Mouse (Mus musculus) midbrain, postnatal 0 days (tissue): ENCODE data around the gene 1700013G24Rik. TPM values are rescaled to one million over a fixed set of nuclear protein-coding genes. Genes with fewer than 3 reads are reported as not detected.
A peak's percentile ranks its signal among the peaks of the same experiment; 100 is the strongest.

Experiments used
- ATAC-seq: fragments of 200-750 bp; cut with Nextera tagmentation; 2 replicates; pipeline ENCODE4 v1.8.0; 2017; ENCODE audit warnings: moderate number of reproducible peaks, mild to moderate bottlenecking, moderate TSS enrichment, moderate library complexity; ENCODE audit not compliant: low FRiP score
- DNase-seq: peaks from one replicate; pipeline ENCODE4 v3.0.0-alpha.2; 2015; ENCODE audit warnings: low spot score
- H3K27ac ChIP-seq: fragments of 300-500 bp; sonication (generic); 2 replicates; pipeline ENCODE4 v1.5.1; 2014; ENCODE audit warnings: low read depth, mild to moderate bottlenecking, low read length, mixed read lengths
- H3K27me3 ChIP-seq: fragments of 300-500 bp; sonication (generic); 2 replicates; pipeline ENCODE4 v1.6.1; 2014; ENCODE audit warnings: low read length, control low read depth, mixed read lengths; ENCODE audit not compliant: insufficient read depth
- H3K36me3 ChIP-seq: fragments of 300-500 bp; sonication (generic); 2 replicates; pipeline ENCODE4 v1.6.1; 2014; ENCODE audit warnings: low read length, control low read depth, mixed read lengths; ENCODE audit not compliant: insufficient read depth
- H3K4me1 ChIP-seq: fragments of 300-500 bp; sonication (generic); 2 replicates; pipeline ENCODE4 v1.6.1; 2014; ENCODE audit warnings: mild to moderate bottlenecking, control low read depth, antibody characterized with exemption, low read length, mixed read lengths; ENCODE audit not compliant: insufficient read depth
- H3K4me2 ChIP-seq: fragments of 300-500 bp; sonication (generic); 2 replicates; pipeline ENCODE4 v1.6.1; 2014; ENCODE audit warnings: low read depth, mild to moderate bottlenecking, low read length, mixed read lengths; ENCODE audit not compliant: poor library complexity, severe bottlenecking
- H3K4me3 ChIP-seq: fragments of 300-500 bp; sonication (generic); 2 replicates; pipeline ENCODE4 v1.5.1; 2014; ENCODE audit warnings: low read depth, mild to moderate bottlenecking, low read length, moderate library complexity
- H3K9ac ChIP-seq: fragments of 300-500 bp; sonication (generic); replicated peaks from 2 replicates; pipeline ENCODE4 v1.6.1; 2014; ENCODE audit warnings: mild to moderate bottlenecking, low read length, moderate library complexity, mixed read lengths; ENCODE audit not compliant: poor library complexity, severe bottlenecking
- H3K9me3 ChIP-seq: fragments of 300-500 bp; sonication (generic); 2 replicates; pipeline ENCODE4 v1.6.1; 2016; ENCODE audit warnings: low read length, control low read depth
- CTCF ChIP-seq: IDR thresholded peaks from 2 replicates; pipeline ENCODE4 v1.5.1; 2016; ENCODE audit warnings: antibody characterized with exemption, mild to moderate bottlenecking
- WGBS: fragments of 180-500 bp; shearing (Covaris S2); extraction: QIAGEN DNeasy Blood & Tissue Kit; methylation state at CpG from one replicate; pipeline ENCODE4 v1.1.7; 2014; 5-methylcytosine and 5-hydroxymethylcytosine counted together
- polyA plus RNA-seq: library from polyadenylated mRNA; unstranded; fragments of >200 nt; fragmentation: Nextera tagmentation; extraction: Ambion mirVana; gene quantifications from 2 replicates; pipeline ENCODE4 v1.2.1, GENCODE M21; 2015
- total RNA-seq: library from RNA; depleted of rRNA; stranded (reverse); fragments of >200 nt; gene quantifications from 2 replicates; pipeline ENCODE4 v1.2.3, GENCODE M21; 2014

The 1700013G24Rik gene
- total and polyA plus RNA-seq, 2 experiments from 2014 or later, result not detected

- H3K9me3 ChIP-seq, result no peaks in the 10 kb centered on the region
- 47% methylated on average over 10 of the region's 10 CpGs for WGBS
- H3K4me1 ChIP-seq, result peaks cover 10% of the 10 kb centered on the region; the same call in 1 of the 2 replicates
- ATAC-seq (peak; percentile 15; the same call in 1 of the 2 replicates), DNase-seq (no peak)
- no peaks in the 10 kb centered on the region for H3K36me3 ChIP-seq
- H3K4me3 ChIP-seq, result no peak overlapping the region
- no peak for TF ChIP-seq CTCF
- H3K4me2 ChIP-seq, result no peak overlapping the region
- H3K27me3 ChIP-seq, result no peaks in the 10 kb centered on the region
- H3K9ac ChIP-seq, result no peak overlapping the region
- no peak overlapping the region for H3K27ac ChIP-seq
These were observed 34.4 kb downstream of the 1700013G24Rik start for GRCm38 (mm10) chr4:137487286-137488000.

GRCm38 (mm10) chr4:137488038-137488437 lies 35.0 kb downstream of the 1700013G24Rik start:
- Histone ChIP-seq H3K36me3 (no peaks in the 10 kb centered on the region), H3K27me3 (no peaks in the 10 kb centered on the region), H3K27ac (no peak overlapping the region), H3K4me2 (no peak overlapping the region), H3K9ac (no peak overlapping the region), H3K9me3 (no peaks in the 10 kb centered on the region), H3K4me1 (peaks cover 10% of the 10 kb centered on the region; the same call in 1 of the 2 replicates), H3K4me3 (no peak overlapping the region)
- WGBS, result 40% methylated on average over 11 of the region's 11 CpGs
- no peak for TF ChIP-seq CTCF
- no peak for ATAC-seq
- no peak for DNase-seq

GRCm38 (mm10) chr4:137488571-137489303 lies 35.7 kb downstream of the 1700013G24Rik start:
- whole genome bisulfite sequencing, result 15% methylated on average over 12 of the region's 12 CpGs
- H3K36me3 ChIP-seq, result no peaks in the 10 kb centered on the region
- no peak overlapping the region for H3K4me2 ChIP-seq
- peak; percentile 56 for TF ChIP-seq CTCF
- DNase-seq (no peak), ATAC-seq (peak; percentile 59)
- H3K27ac ChIP-seq, result no peak overlapping the region
- no peak overlapping the region for H3K4me3 ChIP-seq
- peaks cover 10% of the 10 kb centered on the region; the same call in 1 of the 2 replicates for H3K4me1 ChIP-seq
- no peaks in the 10 kb centered on the region for H3K9me3 ChIP-seq
- no peak overlapping the region for H3K9ac ChIP-seq
- H3K27me3 ChIP-seq, result no peaks in the 10 kb centered on the region

GRCm38 (mm10) chr4:137489996-137490395 lies 36.9 kb downstream of the 1700013G24Rik start:
- H3K27ac ChIP-seq, result no peak overlapping the region
- no peak overlapping the region for H3K9ac ChIP-seq
- no peak for TF ChIP-seq CTCF
- no peak overlapping the region for H3K4me2 ChIP-seq
- no peaks in the 10 kb centered on the region for H3K9me3 ChIP-seq
- 65% methylated on average over 8 of the region's 8 CpGs for WGBS
- DNase-seq (no peak), ATAC-seq (no peak)
- H3K4me1 ChIP-seq, result peaks cover 10% of the 10 kb centered on the region; the same call in 1 of the 2 replicates
- no peaks in the 10 kb centered on the region for H3K27me3 ChIP-seq
- no peak overlapping the region for H3K4me3 ChIP-seq
- no peaks in the 10 kb centered on the region for H3K36me3 ChIP-seq

- TF ChIP-seq CTCF, result no peak
- Histone ChIP-seq H3K27me3 (no peaks in the 10 kb centered on the region), H3K9ac (no peak overlapping the region), H3K4me2 (no peak overlapping the region), H3K9me3 (no peaks in the 10 kb centered on the region), H3K4me3 (no peak overlapping the region), H3K36me3 (no peaks in the 10 kb centered on the region), H3K4me1 (peaks cover 6% of the 10 kb centered on the region; the same call in 1 of the 2 replicates), H3K27ac (no peak overlapping the region)
- DNase-seq, result no peak
- no peak for ATAC-seq
- WGBS, result 69% methylated on average over 11 of the region's 11 CpGs
These were observed 39.5 kb downstream of the 1700013G24Rik start for GRCm38 (mm10) chr4:137492563-137492962.

GRCm38 (mm10) chr4:137493187-137493586 lies 40.1 kb downstream of the 1700013G24Rik start:
- Histone ChIP-seq H3K4me1 (peaks cover 6% of the 10 kb centered on the region; the same call in 1 of the 2 replicates), H3K9ac (no peak overlapping the region), H3K9me3 (no peaks in the 10 kb centered on the region), H3K27ac (no peak overlapping the region), H3K4me3 (no peak overlapping the region), H3K36me3 (no peaks in the 10 kb centered on the region), H3K4me2 (no peak overlapping the region), H3K27me3 (no peaks in the 10 kb centered on the region)
- TF ChIP-seq CTCF, result no peak
- no peak for DNase-seq
- no peak for ATAC-seq
- 94% methylated on average over 4 of the region's 4 CpGs for WGBS
